Mouse (Mus musculus) intestine, embryonic 14.5 days (tissue): ENCODE measurements around the gene B3galt1. TPM values are rescaled to one million over a fixed set of nuclear protein-coding genes. Genes with fewer than 3 reads are reported as not detected.

Experiments used
- ATAC-seq: fragments of 200-750 bp; cut with Nextera tagmentation; replicated peaks from 2 replicates; pipeline ENCODE4 v1.8.0; 2017; ENCODE audit warnings: low read depth, moderate number of reproducible peaks, moderate TSS enrichment, moderate library complexity; ENCODE audit not compliant: low FRiP score, low TSS enrichment
- DNase-seq: peaks from one replicate; pipeline ENCODE4 v3.0.0-alpha.2; 2018; ENCODE audit warnings: low spot score
- H3K27ac ChIP-seq: fragments of 300-500 bp; sonication (generic); 2 replicates; pipeline ENCODE4 v1.5.1; 2014; ENCODE audit warnings: low read depth, mild to moderate bottlenecking, control low read depth
- H3K27me3 ChIP-seq: fragments of 300-500 bp; sonication (generic); replicated peaks from 2 replicates; pipeline ENCODE4 v1.6.1; 2014; ENCODE audit warnings: low read length, control low read depth; ENCODE audit not compliant: control insufficient read depth, insufficient read depth
- H3K36me3 ChIP-seq: fragments of 300-500 bp; sonication (generic); 2 replicates; pipeline ENCODE4 v1.6.1; 2014; ENCODE audit warnings: low read length, control low read depth; ENCODE audit not compliant: control insufficient read depth, insufficient read depth
- H3K4me1 ChIP-seq: fragments of 300-500 bp; sonication (generic); replicated peaks from 2 replicates; pipeline ENCODE4 v1.6.1; 2014; ENCODE audit warnings: low read length, control low read depth, mixed read lengths; ENCODE audit not compliant: control insufficient read depth, insufficient read depth
- H3K4me2 ChIP-seq: fragments of 300-500 bp; sonication (generic); 2 replicates; pipeline ENCODE4 v1.6.1; 2014; ENCODE audit warnings: low read length
- H3K4me3 ChIP-seq: fragments of 300-500 bp; sonication (generic); 2 replicates; pipeline ENCODE4 v1.5.1; 2014; ENCODE audit warnings: low read depth, low read length, control low read depth, mixed read lengths
- H3K9ac ChIP-seq: fragments of 300-500 bp; sonication (generic); 2 replicates; pipeline ENCODE4 v1.6.1; 2014; ENCODE audit warnings: mild to moderate bottlenecking, low read length
- H3K9me3 ChIP-seq: fragments of 300-500 bp; sonication (generic); 2 replicates; pipeline ENCODE4 v1.6.1; 2016; ENCODE audit warnings: low read length, control low read depth; ENCODE audit not compliant: control insufficient read depth
- WGBS: fragments of 180-500 bp; shearing (Covaris S2); extraction: QIAGEN DNeasy Blood & Tissue Kit; methylation state at CpG from one replicate; pipeline ENCODE4 v1.1.7; 2014; 5-methylcytosine and 5-hydroxymethylcytosine counted together
- polyA plus RNA-seq: library from polyadenylated mRNA; unstranded; fragments of >200 nt; fragmentation: Nextera tagmentation; extraction: Ambion mirVana; gene quantifications from 2 replicates; pipeline ENCODE4 v1.2.1, GENCODE M21; 2014

Gene B3galt1
- polyA plus RNA-seq, 1 experiment from 2014 or later, result 3.9 TPM

DNA sequence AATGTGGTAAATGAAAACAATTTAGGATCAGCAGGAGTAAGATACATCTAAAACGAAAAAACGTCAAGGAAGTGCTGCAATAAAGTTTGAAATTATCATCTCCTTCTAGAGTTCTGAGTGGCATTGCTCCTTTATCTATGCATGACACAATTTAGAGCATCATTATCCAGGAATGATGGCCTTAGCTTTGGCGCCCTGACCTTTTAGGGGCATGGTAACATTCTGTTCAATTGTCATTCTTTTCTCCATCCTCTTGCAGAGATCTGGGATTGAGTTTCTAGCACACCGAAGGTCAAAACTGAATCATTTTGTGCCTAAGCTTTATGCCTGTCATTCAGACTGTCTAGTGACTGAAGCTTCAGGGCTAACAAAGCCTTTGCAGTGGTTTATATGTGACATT is 231.9 kb downstream of the B3galt1 start:
- H3K27ac ChIP-seq, result no peak overlapping the region
- no peaks in the 10 kb centered on the region for H3K27me3 ChIP-seq
- ATAC-seq (no peak), DNase-seq (no peak)
- no peak overlapping the region for H3K4me3 ChIP-seq
- H3K36me3 ChIP-seq, result no peaks in the 10 kb centered on the region
- no peaks in the 10 kb centered on the region for H3K4me1 ChIP-seq
- no peak overlapping the region for H3K9ac ChIP-seq
- 82% methylated on average over 4 of the region's 4 CpGs for WGBS
- no peak overlapping the region for H3K4me2 ChIP-seq
- H3K9me3 ChIP-seq, result no peaks in the 10 kb centered on the region

DNA sequence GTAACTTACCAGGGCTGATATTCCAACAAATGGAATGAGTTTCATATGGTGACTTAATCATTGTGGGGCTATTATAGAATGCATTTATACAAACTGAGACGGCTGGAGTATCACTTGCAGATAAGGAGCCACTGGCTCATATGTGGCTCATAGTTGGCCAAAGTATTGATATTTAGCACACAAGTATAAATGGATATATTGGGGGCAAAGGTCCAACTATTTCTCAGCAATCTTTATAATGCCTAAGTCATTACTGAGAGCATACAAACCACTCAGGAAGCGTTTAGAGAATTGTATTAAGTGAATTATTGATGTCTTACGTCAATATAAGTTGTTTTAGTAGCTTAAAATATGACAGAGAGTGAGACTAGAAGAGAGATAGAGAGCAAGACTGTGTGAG is 234.3 kb downstream of the B3galt1 start:
- no peak for ATAC-seq

DNA sequence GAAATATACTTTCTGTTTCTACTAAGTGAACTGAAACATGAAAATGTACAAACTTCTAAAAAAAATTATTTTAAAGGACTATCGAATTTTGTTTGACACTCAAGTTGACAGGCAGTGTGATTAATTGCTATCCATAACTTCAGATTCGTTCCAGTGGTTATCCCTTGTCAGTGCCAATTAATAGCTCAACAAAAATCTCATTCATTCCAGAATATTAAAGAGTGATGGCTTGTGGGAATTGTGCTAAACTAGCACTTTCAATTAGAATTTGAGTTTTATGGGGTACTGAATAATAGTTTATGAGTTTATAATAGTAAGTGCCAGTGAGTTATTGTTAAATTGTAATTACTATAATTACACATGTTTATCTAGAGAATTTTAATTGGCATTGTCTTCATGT is 250.5 kb downstream of the B3galt1 start:
- WGBS, result 58% methylated on average over 2 of the region's 2 CpGs
- DNase-seq (no peak), ATAC-seq (no peak)
- Histone ChIP-seq H3K36me3 (no peaks in the 10 kb centered on the region), H3K4me2 (no peak overlapping the region), H3K4me1 (no peaks in the 10 kb centered on the region), H3K9me3 (no peaks in the 10 kb centered on the region), H3K27ac (no peak overlapping the region), H3K9ac (no peak overlapping the region), H3K27me3 (no peaks in the 10 kb centered on the region), H3K4me3 (no peak overlapping the region)

More for the DNA sequence above, 234.3 kb downstream of the B3galt1 start:
- no peak overlapping the region for H3K9ac ChIP-seq
- no peak overlapping the region for H3K4me3 ChIP-seq
- no peaks in the 10 kb centered on the region for H3K27me3 ChIP-seq
- DNase-seq, result no peak
- 71% methylated on average over 3 of the region's 3 CpGs for WGBS
- H3K36me3 ChIP-seq, result no peaks in the 10 kb centered on the region
- no peaks in the 10 kb centered on the region for H3K4me1 ChIP-seq
- no peaks in the 10 kb centered on the region for H3K9me3 ChIP-seq
- H3K27ac ChIP-seq, result no peak overlapping the region
- H3K4me2 ChIP-seq, result no peak overlapping the region

DNA sequence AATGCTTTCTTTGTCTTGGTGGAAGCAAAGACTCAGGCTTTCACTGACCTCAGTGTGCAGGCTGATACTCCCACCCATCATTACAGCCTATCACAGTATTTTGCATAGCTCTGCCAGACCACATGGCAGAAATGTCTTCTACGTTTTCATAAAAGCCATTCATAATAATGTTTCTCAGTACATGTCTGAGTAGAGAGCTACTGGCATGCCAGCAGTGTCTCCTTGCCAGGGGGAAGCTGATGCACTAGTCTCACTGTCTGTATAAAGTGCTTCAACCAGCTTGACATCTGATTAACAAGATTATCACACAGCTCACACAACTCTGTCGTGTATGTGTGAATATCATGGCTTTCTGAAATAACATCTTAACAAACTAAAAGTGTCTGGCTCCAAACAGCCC is 252.3 kb downstream of the B3galt1 start:
- Histone ChIP-seq H3K9ac (no peak overlapping the region), H3K36me3 (no peaks in the 10 kb centered on the region), H3K9me3 (no peaks in the 10 kb centered on the region), H3K4me1 (no peaks in the 10 kb centered on the region), H3K4me2 (no peak overlapping the region), H3K4me3 (no peak overlapping the region), H3K27ac (no peak overlapping the region), H3K27me3 (no peaks in the 10 kb centered on the region)
- 51% methylated on average over 2 of the region's 2 CpGs for WGBS
- DNase-seq (no peak), ATAC-seq (no peak)

DNA sequence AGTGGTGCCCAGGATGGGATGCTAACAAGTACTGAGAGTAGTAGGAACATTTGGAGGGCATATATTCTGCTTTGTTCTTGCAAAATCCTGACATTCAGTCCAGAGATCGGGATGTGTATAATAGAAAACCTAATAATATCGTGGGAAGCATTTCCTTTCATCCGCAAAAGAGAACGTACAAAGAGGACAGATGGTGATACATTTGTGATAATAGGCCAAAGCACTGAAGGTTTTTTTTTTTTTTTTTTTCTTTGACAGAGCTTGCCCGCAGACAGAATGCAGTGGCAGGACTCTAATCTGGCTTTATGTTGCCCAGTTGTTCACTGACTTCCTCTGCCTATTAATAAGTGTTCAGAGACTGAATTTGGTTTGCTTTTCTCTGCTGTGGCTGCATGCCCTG is 256.7 kb downstream of the B3galt1 start:
- no peak overlapping the region for H3K4me3 ChIP-seq
- DNase-seq, result no peak
- no peak overlapping the region for H3K9ac ChIP-seq
- no peaks in the 10 kb centered on the region for H3K36me3 ChIP-seq
- no peaks in the 10 kb centered on the region for H3K4me1 ChIP-seq
- H3K27me3 ChIP-seq, result no peaks in the 10 kb centered on the region
- H3K9me3 ChIP-seq, result no peaks in the 10 kb centered on the region
- H3K27ac ChIP-seq, result no peak overlapping the region
- no peak for ATAC-seq
- WGBS, result 82% methylated on average over 5 of the region's 5 CpGs
- no peak overlapping the region for H3K4me2 ChIP-seq

DNA sequence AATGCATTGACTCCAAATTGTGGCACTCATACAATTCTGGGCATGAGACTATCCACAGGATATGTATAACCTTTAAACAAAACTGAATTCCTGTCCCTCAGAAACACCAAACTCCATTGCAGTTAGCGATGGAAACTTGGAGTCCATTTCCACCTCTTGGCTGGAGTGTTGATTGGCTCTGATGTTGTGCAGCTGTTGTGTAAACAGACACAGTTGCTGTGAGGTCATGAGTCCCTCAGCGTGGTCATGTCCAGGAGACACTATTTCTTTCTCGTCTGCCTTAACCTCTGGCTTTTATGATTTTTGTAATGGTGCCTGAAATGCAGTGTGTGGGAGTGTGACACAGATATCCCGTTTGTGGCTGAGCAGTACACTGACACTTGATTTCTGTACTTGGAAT is 262.0 kb downstream of the B3galt1 start:
- 76% methylated on average over 4 of the region's 4 CpGs for WGBS
- no peak overlapping the region for H3K27ac ChIP-seq
- no peak for ATAC-seq
- H3K9ac ChIP-seq, result no peak overlapping the region
- H3K4me2 ChIP-seq, result no peak overlapping the region
- H3K4me3 ChIP-seq, result no peak overlapping the region
- H3K4me1 ChIP-seq, result no peaks in the 10 kb centered on the region
- no peak for DNase-seq
- no peaks in the 10 kb centered on the region for H3K27me3 ChIP-seq
- no peaks in the 10 kb centered on the region for H3K36me3 ChIP-seq
- no peaks in the 10 kb centered on the region for H3K9me3 ChIP-seq

DNA sequence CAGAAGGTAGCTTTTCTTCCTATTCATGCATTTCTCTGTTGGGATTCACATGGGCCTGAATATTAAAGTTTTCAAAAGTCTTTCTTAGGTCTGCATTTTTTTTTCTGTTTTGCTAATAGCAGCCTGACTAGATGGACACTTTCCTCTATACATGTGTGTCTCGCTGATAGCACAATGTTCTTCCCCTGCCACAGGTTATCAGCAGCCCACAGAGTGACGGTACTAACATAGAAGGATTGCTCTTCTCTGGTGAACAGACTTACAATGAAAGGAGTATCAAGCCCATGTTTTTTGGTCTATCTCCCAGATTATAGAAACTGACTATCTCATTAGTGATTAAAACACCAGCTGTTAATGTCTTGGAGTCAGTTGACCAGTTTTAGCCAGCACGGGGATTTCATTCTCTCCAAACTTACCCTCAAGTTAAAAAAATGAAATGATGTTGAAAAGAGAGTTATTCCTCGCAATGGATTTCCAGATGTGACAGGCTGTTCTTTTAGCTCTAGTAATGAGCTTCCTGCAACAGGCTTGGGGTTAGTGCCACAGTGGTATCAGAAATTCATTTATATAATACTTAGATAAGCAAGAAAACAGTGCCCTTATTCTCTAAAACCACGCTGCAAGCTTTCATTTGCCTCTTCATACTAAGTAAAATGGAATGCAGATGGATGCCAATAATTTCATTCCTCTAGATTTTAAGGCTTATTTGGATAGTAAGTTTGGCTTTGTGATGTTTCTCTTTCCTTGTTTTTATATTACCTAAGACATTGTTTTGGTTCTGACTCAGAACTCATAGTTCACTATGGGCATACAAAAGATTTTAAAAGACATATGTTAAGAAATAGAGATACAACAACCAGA is 263.6 kb downstream of the B3galt1 start:
- Histone ChIP-seq H3K9me3 (no peaks in the 10 kb centered on the region), H3K9ac (no peak overlapping the region), H3K27me3 (no peaks in the 10 kb centered on the region), H3K27ac (no peak overlapping the region), H3K36me3 (no peaks in the 10 kb centered on the region), H3K4me3 (no peak overlapping the region), H3K4me1 (no peaks in the 10 kb centered on the region), H3K4me2 (no peak overlapping the region)
- DNase-seq (no peak), ATAC-seq (no peak)
- 80% methylated on average over 5 of the region's 5 CpGs for WGBS

DNA sequence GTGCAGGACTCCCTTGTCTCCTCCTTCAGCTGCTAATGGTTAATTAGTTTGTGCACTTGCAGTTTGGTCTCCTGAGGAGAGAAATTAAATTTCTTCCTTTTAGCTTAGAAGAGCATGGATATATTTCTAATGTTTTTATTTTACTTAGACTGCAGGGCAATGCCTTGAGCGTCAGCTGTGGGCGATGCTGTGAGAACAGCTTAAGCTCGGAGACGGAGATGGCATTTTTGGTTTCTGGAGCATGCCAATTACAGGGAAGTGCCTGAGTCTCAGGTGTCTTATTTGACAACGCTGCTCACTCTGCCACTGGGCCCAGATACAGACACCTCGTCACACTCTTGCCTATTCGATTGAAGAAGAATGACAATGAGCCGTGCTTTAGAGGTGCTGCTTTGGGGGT is 282.1 kb downstream of the B3galt1 start:
- DNase-seq (no peak), ATAC-seq (no peak)
- WGBS, result 86% methylated on average over 8 of the region's 8 CpGs
- no peak overlapping the region for H3K27ac ChIP-seq
- no peaks in the 10 kb centered on the region for H3K27me3 ChIP-seq
- H3K36me3 ChIP-seq, result no peaks in the 10 kb centered on the region
- no peak overlapping the region for H3K4me3 ChIP-seq
- no peaks in the 10 kb centered on the region for H3K9me3 ChIP-seq
- H3K9ac ChIP-seq, result no peak overlapping the region
- H3K4me2 ChIP-seq, result no peak overlapping the region
- H3K4me1 ChIP-seq, result no peaks in the 10 kb centered on the region

DNA sequence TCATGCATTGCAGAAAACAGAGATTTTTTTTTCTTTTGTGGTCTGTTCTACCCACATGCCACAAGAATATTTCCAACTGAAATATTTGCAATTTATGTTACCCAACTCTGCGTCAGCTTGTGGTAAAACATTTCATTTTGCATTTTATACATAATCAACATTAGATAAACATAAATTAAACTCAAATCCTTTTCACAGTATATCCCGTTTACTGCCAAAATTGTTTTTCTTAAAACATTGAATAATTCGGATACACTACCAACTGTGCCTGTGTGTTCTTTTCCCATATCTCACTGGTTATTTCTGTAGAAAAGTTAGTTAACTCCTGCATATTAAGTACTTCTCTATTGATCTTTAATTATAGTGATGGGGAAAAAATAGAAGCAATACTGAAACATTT is 285.1 kb downstream of the B3galt1 start:
- no peak overlapping the region for H3K27ac ChIP-seq
- H3K4me1 ChIP-seq, result no peaks in the 10 kb centered on the region
- no peak for ATAC-seq
- no peaks in the 10 kb centered on the region for H3K9me3 ChIP-seq
- DNase-seq, result no peak
- H3K4me3 ChIP-seq, result no peak overlapping the region
- H3K27me3 ChIP-seq, result no peaks in the 10 kb centered on the region
- no peaks in the 10 kb centered on the region for H3K36me3 ChIP-seq
- 80% methylated on average over 3 of the region's 3 CpGs for WGBS
- no peak overlapping the region for H3K4me2 ChIP-seq
- no peak overlapping the region for H3K9ac ChIP-seq
